Mouse (Mus musculus): ENCODE measurements around the gene Lrrc23. TPM values are rescaled to one million over a fixed set of nuclear protein-coding genes. Genes with fewer than 3 reads are reported as not detected.
A peak's percentile ranks its signal among the peaks of the same experiment; 100 is the strongest.

Gene Lrrc23
- polyA plus RNA-seq, 1 experiment from 2014 or later: 0.11 TPM

GRCm38 (mm10) chr6:124738511-124739023 lies 41.0 kb downstream of the Lrrc23 start, which contains the start of gene Ptpn6:
Gene Ptpn6, minus strand, starts transcription at chr6:124738714.
- Histone ChIP-seq H3K27me3 (replicated peaks; ENCODE audit: control insufficient read depth, insufficient read depth, low read length) (no peaks in the 10 kb centered on the region), H3K4me2 (peak within 1 kb of the TSS; percentile 53), H3K9me3 (ENCODE audit: control insufficient read depth, low read length) (no peaks in the 10 kb centered on the region), H3K27ac (ENCODE audit: low read depth, low read length) (peak within 1 kb of the TSS; percentile 97), H3K4me1 (replicated peaks; ENCODE audit: control insufficient read depth, insufficient read depth, low read length) (peaks cover 29% of the 10 kb centered on the region), H3K36me3 (ENCODE audit: control insufficient read depth, insufficient read depth, low read length) (no peaks in the 10 kb centered on the region), H3K4me3 (ENCODE audit: low read depth, low read length) (peak within 1 kb of the TSS; percentile 30), H3K9ac (ENCODE audit: low read depth, low read length) (peak within 1 kb of the TSS; percentile 46)
- WGBS: 28% methylated on average over 15 of the region's 15 CpGs
- ATAC-seq (replicated peaks; ENCODE audit: low FRiP score) (no peak), DNase-seq (ENCODE audit: low spot score) (no peak)

- Histone ChIP-seq H3K4me3 (ENCODE audit: low read depth, low read length) (no peak overlapping the region), H3K27me3 (replicated peaks; ENCODE audit: control insufficient read depth, insufficient read depth, low read length) (no peaks in the 10 kb centered on the region), H3K36me3 (ENCODE audit: control insufficient read depth, insufficient read depth, low read length) (no peaks in the 10 kb centered on the region), H3K9ac (ENCODE audit: low read depth, low read length) (no peak overlapping the region), H3K4me1 (replicated peaks; ENCODE audit: control insufficient read depth, insufficient read depth, low read length) (peaks cover 43% of the 10 kb centered on the region), H3K27ac (ENCODE audit: low read depth, low read length) (no peak overlapping the region), H3K9me3 (ENCODE audit: control insufficient read depth, low read length) (no peaks in the 10 kb centered on the region), H3K4me2 (no peak overlapping the region)
- ATAC-seq (replicated peaks; ENCODE audit: low FRiP score) (no peak), DNase-seq (ENCODE audit: low spot score) (no peak)
- WGBS: 89% methylated on average over 11 of the region's 11 CpGs
Observed at GRCm38 (mm10) chr6:124737040-124737439, 42.5 kb downstream of the Lrrc23 start.

- H3K4me1 ChIP-seq (replicated peaks; ENCODE audit: control insufficient read depth, insufficient read depth, low read length): peaks cover 37% of the 10 kb centered on the region
- ATAC-seq (replicated peaks; ENCODE audit: low FRiP score): no peak
Observed at GRCm38 (mm10) chr6:124734417-124734816, 45.1 kb downstream of the Lrrc23 start.

GRCm38 (mm10) chr6:124732476-124733370 lies 46.8 kb downstream of the Lrrc23 start:
- peak; percentile 78 for ATAC-seq (replicated peaks; ENCODE audit: low FRiP score)

More at GRCm38 (mm10) chr6:124734417-124734816, 45.1 kb downstream of the Lrrc23 start:
- H3K27ac ChIP-seq (ENCODE audit: low read depth, low read length): peak overlapping the region; percentile 11; the same call in 1 of the 2 replicates
- DNase-seq (ENCODE audit: low spot score): no peak
- WGBS: 77% methylated on average over 3 of the region's 3 CpGs
- no peak overlapping the region for H3K4me3 ChIP-seq (ENCODE audit: low read depth, low read length)
- H3K27me3 ChIP-seq (replicated peaks; ENCODE audit: control insufficient read depth, insufficient read depth, low read length): no peaks in the 10 kb centered on the region
- H3K9me3 ChIP-seq (ENCODE audit: control insufficient read depth, low read length): no peaks in the 10 kb centered on the region
- H3K36me3 ChIP-seq (ENCODE audit: control insufficient read depth, insufficient read depth, low read length): no peaks in the 10 kb centered on the region
- no peak overlapping the region for H3K4me2 ChIP-seq
- no peak overlapping the region for H3K9ac ChIP-seq (ENCODE audit: low read depth, low read length)

GRCm38 (mm10) chr6:124731038-124731437 lies 48.5 kb downstream of the Lrrc23 start:
- H3K9ac ChIP-seq (ENCODE audit: low read depth, low read length): no peak overlapping the region
- H3K4me1 ChIP-seq (replicated peaks; ENCODE audit: control insufficient read depth, insufficient read depth, low read length): peaks cover 19% of the 10 kb centered on the region; the same call in 1 of the 2 replicates
- no peak overlapping the region for H3K27ac ChIP-seq (ENCODE audit: low read depth, low read length)
- 88% methylated on average over 7 of the region's 7 CpGs for WGBS
- ATAC-seq (replicated peaks; ENCODE audit: low FRiP score): no peak
- no peaks in the 10 kb centered on the region for H3K36me3 ChIP-seq (ENCODE audit: control insufficient read depth, insufficient read depth, low read length)
- H3K4me2 ChIP-seq: peak overlapping the region; percentile 73
- no peak overlapping the region for H3K4me3 ChIP-seq (ENCODE audit: low read depth, low read length)
- no peak for DNase-seq (ENCODE audit: low spot score)
- H3K27me3 ChIP-seq (replicated peaks; ENCODE audit: control insufficient read depth, insufficient read depth, low read length): no peaks in the 10 kb centered on the region
- no peaks in the 10 kb centered on the region for H3K9me3 ChIP-seq (ENCODE audit: control insufficient read depth, low read length)

More at GRCm38 (mm10) chr6:124732476-124733370, 46.8 kb downstream of the Lrrc23 start:
- peak overlapping the region; percentile 75 for H3K9ac ChIP-seq (ENCODE audit: low read depth, low read length)
- peaks cover 22% of the 10 kb centered on the region; the same call in 1 of the 2 replicates for H3K4me1 ChIP-seq (replicated peaks; ENCODE audit: control insufficient read depth, insufficient read depth, low read length)
- H3K36me3 ChIP-seq (ENCODE audit: control insufficient read depth, insufficient read depth, low read length): no peaks in the 10 kb centered on the region
- no peaks in the 10 kb centered on the region for H3K27me3 ChIP-seq (replicated peaks; ENCODE audit: control insufficient read depth, insufficient read depth, low read length)
- H3K9me3 ChIP-seq (ENCODE audit: control insufficient read depth, low read length): no peaks in the 10 kb centered on the region
- peak overlapping the region; percentile 36 for H3K27ac ChIP-seq (ENCODE audit: low read depth, low read length)
- peak; percentile 72 for DNase-seq (ENCODE audit: low spot score)
- 36% methylated on average over 19 of the region's 19 CpGs for WGBS
- H3K4me3 ChIP-seq (ENCODE audit: low read depth, low read length): peak overlapping the region; percentile 53
- H3K4me2 ChIP-seq: peak overlapping the region; percentile 73

- H3K9ac ChIP-seq (ENCODE audit: low read depth, low read length): peak overlapping the region; percentile 40; the same call in 1 of the 2 replicates
- H3K4me3 ChIP-seq (ENCODE audit: low read depth, low read length): 0 out of 2 replicates have a peak overlapping the region, but pooled peaks have one; percentile 3
- H3K4me2 ChIP-seq: peak overlapping the region; percentile 33
- WGBS: 52% methylated on average over 8 of the region's 8 CpGs
- H3K27me3 ChIP-seq (replicated peaks; ENCODE audit: control insufficient read depth, insufficient read depth, low read length): no peaks in the 10 kb centered on the region
- H3K36me3 ChIP-seq (ENCODE audit: control insufficient read depth, insufficient read depth, low read length): no peaks in the 10 kb centered on the region; the same call in 1 of the 2 replicates
- no peak overlapping the region for H3K27ac ChIP-seq (ENCODE audit: low read depth, low read length)
- ATAC-seq (replicated peaks; ENCODE audit: low FRiP score) (no peak), DNase-seq (ENCODE audit: low spot score) (no peak)
- no peaks in the 10 kb centered on the region for H3K9me3 ChIP-seq (ENCODE audit: control insufficient read depth, low read length)
- peaks cover 19% of the 10 kb centered on the region for H3K4me1 ChIP-seq (replicated peaks; ENCODE audit: control insufficient read depth, insufficient read depth, low read length)
Observed at GRCm38 (mm10) chr6:124729850-124730705, 49.4 kb downstream of the Lrrc23 start.

- Histone ChIP-seq H3K4me1 (replicated peaks; ENCODE audit: control insufficient read depth, insufficient read depth, low read length) (peaks cover 21% of the 10 kb centered on the region), H3K4me2 (no peak overlapping the region), H3K9me3 (ENCODE audit: control insufficient read depth, low read length) (no peaks in the 10 kb centered on the region), H3K9ac (ENCODE audit: low read depth, low read length) (no peak overlapping the region), H3K27ac (ENCODE audit: low read depth, low read length) (no peak overlapping the region), H3K27me3 (replicated peaks; ENCODE audit: control insufficient read depth, insufficient read depth, low read length) (no peaks in the 10 kb centered on the region), H3K4me3 (ENCODE audit: low read depth, low read length) (no peak overlapping the region), H3K36me3 (ENCODE audit: control insufficient read depth, insufficient read depth, low read length) (no peaks in the 10 kb centered on the region; the same call in 1 of the 2 replicates)
- WGBS: 88% methylated on average over 10 of the region's 10 CpGs
- ATAC-seq (replicated peaks; ENCODE audit: low FRiP score) (no peak), DNase-seq (ENCODE audit: low spot score) (no peak)
Observed at GRCm38 (mm10) chr6:124728621-124729020, 50.9 kb downstream of the Lrrc23 start.

GRCm38 (mm10) chr6:124724472-124724871 lies 55.1 kb downstream of the Lrrc23 start:
- Histone ChIP-seq H3K4me2 (no peak overlapping the region), H3K27me3 (replicated peaks; ENCODE audit: control insufficient read depth, insufficient read depth, low read length) (no peaks in the 10 kb centered on the region), H3K36me3 (ENCODE audit: control insufficient read depth, insufficient read depth, low read length) (no peaks in the 10 kb centered on the region; the same call in 1 of the 2 replicates), H3K4me1 (replicated peaks; ENCODE audit: control insufficient read depth, insufficient read depth, low read length) (peaks cover 14% of the 10 kb centered on the region), H3K27ac (ENCODE audit: low read depth, low read length) (0 out of 2 replicates have a peak overlapping the region, but pooled peaks have one; percentile 22), H3K9ac (ENCODE audit: low read depth, low read length) (no peak overlapping the region), H3K4me3 (ENCODE audit: low read depth, low read length) (no peak overlapping the region), H3K9me3 (ENCODE audit: control insufficient read depth, low read length) (no peaks in the 10 kb centered on the region)
- ATAC-seq (replicated peaks; ENCODE audit: low FRiP score) (no peak), DNase-seq (ENCODE audit: low spot score) (no peak)
- WGBS: 66% methylated on average over 10 of the region's 10 CpGs
